Mouse (Mus musculus) spleen, postnatal 36 days (tissue): Measurements from ENCODE around the gene Smap2.
"Not testable (repeated sequence)": the region's sequence is repeated elsewhere in the genome, so short reads cannot be mapped to it uniquely, and the experiment has no call there.

Experiments used
- DNase-seq, 2 experiments: peaks; one replicate each; pipeline ENCODE4 v3.0.0; 2022; ENCODE audit warnings: low spot score in 2 of 2, mixed read lengths in 1 of 2

The Smap2 gene

GRCm38 (mm10) chr4:121016928-121017657, at the start of gene Smap2:
Gene Smap2, minus strand, starts transcription at chr4:121017247.
- peak; percentile 97 to 98 for DNase-seq

GRCm38 (mm10) chr4:121065336-121065735, 48.3 kb upstream of the Smap2 start:
- no peak for DNase-seq

DNA sequence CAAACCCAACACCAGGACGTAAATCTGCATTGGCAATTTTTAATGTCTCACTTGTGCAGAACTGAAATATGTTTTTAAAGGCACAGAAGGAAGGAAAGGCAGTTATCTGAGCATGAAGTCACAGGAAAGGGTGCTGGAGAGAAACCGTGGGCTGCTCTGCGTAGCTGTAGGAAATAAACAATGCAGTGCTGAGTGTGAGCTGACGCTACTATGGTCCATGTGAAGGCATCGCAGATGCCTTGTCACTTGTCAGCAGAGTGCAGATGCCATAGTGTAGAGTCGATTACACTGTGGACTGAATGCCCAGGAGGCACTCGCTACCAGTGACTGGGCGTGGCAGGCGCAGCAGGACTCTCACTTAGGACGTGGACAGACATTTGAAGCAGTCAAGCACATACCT, 42.2 kb upstream of the Smap2 start:
- not testable (repeated sequence) for DNase-seq

DNA sequence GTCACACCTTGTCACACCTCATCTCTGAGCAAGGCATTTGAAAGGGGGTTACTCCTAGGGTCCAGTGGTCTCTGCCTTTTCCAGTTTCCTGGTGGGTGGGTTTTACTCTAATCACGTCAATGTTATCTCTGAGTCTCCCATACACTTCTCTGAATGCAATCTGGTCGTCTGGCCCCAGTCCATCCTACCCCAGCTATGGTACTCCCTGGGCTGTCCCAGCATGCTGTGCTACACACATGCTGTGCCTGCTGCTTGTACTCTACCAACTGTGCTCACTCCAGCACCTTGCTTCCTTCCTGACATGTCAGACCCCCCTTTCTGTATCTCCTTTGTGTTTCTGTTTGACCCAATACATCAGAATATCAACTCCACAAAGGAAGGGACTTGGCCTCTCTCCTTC, 40.0 kb upstream of the Smap2 start:
- no peak for DNase-seq

GRCm38 (mm10) chr4:121056342-121056741, 39.3 kb upstream of the Smap2 start:
- DNase-seq, result no peak

DNA sequence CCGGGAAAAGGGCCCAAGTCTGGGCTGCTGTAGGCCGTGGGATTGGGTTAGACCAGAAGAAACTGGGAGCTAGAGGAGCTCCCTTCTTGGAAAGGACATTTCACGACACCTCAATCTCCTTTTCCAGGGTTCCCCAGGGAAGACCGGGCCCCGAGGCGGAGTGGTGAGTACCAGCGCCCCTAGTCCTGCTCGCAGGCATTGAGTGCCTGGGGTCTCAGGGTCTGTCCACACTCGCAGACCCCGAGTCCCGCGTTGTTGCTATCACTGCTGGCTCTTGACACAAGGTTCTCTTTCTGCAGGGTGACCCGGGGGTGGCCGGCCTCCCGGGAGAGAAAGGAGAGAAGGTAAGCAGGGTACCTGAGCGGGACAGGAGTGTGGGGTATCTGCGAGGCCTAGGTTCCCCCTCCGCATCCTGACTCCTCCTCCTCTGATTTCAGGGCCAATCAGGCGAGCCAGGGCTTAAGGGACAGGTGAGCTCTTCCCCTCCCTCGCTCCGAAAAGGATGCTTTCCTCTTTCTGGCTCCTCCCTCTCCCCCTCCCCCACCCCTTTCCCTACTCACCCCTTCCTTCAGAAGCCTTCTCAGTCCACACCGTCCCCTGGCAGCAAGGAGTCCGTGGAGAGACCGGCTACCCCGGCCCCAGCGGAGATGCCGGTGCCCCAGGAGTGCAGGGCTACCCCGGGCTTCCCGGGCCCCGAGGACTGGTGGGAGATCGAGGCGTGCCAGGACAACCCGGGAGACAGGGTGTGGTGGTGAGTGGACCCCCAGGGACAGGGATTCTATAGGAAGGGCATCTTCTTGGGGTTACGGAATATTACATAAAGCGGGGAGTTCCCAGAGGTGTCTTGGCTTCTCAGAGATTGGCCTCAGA, 35.6 kb upstream of the Smap2 start:
- no peak for DNase-seq

- no peak for DNase-seq
Observed at GRCm38 (mm10) chr4:121051863-121052262, 34.8 kb upstream of the Smap2 start.

- DNase-seq, result no peak
Observed at GRCm38 (mm10) chr4:121042946-121043345, 25.9 kb upstream of the Smap2 start.

DNA sequence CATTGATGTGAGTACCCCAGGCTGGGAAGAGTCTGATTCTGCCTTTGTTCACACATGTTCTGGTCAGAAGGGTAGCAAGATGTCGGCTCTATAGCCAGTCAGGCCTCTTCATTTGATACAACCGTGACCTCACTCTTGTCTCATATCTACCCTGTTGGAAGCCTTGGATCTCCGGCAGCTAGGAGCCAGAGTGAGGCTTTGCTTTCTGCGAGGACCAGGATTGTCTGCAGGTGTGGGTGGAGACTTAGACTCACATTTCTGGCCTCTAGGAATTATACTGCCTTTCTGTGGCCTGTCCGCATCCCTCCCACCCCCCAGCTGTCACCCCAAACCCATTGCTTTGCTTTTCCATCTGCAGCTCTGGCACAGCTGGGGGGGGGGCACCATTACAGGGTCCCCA, 25.4 kb upstream of the Smap2 start:
- DNase-seq, result no peak

DNA sequence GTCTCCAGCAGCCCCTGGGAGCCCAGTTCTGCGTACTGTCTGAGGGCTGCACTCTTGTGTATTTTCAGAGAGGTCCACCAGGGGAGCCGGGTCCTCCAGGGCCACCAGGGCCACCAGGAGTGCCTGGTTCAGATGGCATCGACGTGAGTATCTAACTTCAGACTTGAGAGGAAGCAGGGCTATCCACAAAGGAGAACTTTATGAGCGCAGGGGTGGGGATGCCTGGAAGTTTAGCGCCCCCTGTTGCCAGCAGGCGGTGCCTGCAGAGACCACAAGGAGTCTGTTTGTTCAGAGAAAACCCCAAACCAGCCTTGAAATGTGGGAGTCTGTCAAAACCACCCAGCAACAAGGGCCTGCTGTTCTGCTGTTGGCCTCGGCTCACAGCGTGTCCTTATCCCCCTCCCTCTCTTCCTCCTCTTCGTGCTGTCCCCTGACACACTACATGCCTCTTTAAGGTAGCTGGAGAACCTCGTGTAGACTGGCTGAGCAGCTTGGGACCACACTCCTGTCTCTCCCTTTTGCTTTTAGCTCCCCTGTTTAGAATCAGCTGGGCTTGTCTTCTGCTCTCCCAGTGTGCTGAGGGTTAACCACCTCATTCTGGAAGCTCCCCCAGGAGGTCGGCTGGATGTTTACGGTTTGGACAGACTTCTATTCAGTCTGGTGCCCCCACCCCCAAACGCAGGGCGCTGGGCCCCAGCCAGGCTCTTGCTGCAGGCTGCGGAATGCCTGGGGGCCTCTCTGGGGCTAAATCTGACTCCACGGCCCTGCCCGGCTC, 24.0 kb upstream of the Smap2 start:
- DNase-seq, result peak; percentile 58 to 60

DNA sequence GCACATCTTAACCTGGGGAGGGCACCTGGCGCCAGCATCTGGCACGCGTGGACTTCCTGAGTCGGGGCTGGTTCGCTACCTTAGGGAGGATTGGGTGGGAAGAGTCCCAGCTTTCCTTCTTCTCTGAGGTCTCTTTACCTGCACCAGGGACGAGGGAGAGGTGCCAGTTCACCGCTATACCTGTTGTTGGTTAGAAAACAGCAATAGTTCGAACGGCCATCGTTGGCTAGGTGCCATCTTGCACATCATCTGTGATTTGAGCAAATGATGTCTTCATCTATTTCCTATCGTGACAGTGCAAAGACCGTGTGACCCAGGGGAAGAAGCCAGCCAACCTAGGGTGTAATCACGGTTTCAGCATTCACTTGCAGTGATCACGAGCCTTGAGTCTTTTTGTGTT, 23.3 kb upstream of the Smap2 start:
- DNase-seq, result no peak

DNA sequence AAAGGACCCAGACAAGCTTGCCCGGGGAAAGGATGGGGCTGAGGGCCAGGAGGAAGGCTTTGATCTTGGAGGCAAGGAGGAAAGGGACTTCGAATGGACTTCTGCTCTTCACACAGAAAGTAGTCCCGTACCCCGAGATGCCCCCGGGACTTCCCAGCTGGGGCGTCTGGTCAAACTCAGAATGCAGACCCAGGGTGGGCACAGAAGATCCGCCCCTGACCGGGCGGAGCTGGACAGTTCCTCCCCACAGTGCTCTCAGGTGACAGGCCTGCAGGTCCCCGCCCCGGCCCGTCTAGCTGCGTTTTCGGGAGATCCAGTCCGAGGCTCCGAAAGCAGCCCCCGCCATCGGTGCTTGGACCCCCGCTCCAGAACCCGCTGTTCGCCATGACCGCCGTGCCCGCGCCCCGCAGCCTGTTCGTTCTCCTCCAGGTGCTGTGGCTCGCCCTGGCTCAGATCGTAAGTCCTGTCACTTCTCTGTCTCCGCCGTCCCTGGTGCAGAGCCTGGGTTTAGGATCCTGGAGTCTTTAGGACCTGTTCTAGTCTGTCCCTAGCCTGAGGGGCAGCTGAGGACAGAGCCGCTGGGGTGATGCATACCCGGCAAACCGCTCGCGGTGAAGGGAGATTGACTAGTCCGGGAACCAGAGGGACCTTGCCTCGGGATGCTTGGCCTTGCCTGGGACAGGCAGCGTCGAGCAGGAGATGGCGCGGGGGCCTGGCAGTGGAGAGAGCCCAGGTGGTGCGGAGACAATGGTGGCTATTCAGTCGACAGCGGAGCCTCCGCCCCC, 22.5 kb upstream of the Smap2 start, which contains the start of gene Col9a2:
Gene Col9a2, plus strand, starts transcription at position 55 of the 785 bp plus-strand sequence.
- no peak for DNase-seq

DNA sequence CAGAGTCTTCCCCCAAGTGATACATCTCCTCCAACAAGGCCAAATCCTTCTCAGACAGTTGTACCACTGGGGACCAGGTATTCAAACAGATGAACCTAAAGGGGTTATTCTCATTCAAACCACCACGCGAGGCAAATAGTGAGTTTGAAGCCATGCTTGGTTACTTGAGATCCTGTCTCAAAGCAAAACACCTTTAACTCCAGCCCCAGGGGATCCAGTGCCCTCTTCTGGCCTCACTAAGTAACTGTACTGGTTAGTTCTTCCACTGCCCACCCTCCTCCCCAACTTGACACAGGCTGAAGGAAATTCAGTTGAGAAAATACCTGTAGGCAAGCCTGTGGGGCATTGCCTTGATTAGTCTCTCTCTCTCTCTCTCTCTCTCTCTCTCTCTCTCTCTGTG, 16.0 kb upstream of the Smap2 start:
- DNase-seq, result peak in 1 of 2 experiments; percentile 27

DNA sequence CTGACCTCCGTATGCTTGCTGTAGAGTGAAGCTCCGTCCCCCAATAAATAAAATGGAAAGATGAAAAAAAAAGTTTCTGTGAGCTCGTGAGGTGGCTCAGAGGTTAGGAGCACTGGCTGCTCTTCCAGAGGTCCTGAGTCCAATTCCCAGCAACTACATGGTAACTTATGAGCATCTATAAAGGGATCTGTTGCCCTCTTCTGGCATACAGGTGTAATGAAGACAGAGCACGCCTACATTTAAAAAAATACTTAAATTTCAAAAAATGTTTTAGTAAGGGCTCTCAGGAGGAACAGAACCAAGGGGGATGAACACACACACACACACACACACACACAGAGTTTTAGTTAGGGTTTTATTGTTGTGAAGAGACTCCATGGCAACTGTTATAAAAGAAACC, 14.4 kb upstream of the Smap2 start:
- no peak for DNase-seq

DNA sequence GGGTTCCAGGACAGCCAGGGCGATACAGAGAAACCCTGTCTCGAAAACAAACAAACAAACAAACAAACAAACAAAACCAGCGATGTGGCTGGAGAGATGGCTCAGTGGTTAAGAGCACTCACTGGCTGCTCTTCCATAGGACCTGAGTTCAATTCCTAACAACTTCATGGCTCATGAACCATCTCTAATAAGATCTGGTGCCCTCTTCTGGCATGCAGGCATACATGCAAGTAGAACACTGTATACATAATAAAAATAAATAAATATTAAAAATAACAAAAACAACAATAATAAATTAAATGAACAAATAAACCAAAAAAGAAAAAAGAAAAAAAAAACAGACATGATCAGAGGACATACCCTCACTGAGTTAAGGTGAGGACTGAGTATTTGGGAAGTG, 12.6 kb upstream of the Smap2 start:
- no peak for DNase-seq

GRCm38 (mm10) chr4:121028659-121029392, 11.8 kb upstream of the Smap2 start:
- DNase-seq, result peak in 1 of 2 experiments; percentile 35

DNA sequence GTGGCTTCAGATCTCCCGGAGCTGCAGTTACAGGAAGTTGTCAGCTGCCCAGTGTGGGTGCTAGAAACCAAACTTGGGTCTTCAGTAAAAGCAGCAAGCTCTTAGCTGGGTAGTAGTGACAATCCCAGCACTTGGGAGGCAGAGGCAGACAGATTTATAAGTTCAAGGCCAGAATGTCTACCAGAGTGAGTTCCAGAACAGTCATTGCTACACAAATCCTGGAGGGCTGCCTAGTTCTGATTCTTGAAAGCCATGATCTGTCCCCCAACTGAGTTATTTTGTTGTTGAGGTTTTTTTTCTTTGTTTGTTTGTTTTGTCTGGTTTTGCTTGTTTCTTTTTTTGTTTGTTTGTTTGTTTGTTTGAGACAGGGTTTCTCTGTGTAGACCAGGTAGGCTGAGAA, 11.1 kb upstream of the Smap2 start:
- no peak for DNase-seq

GRCm38 (mm10) chr4:121025681-121026080, 8.6 kb upstream of the Smap2 start:
- no peak for DNase-seq

- DNase-seq, result peak; percentile 74 to 83
Observed at GRCm38 (mm10) chr4:121023941-121024340, 6.9 kb upstream of the Smap2 start.

GRCm38 (mm10) chr4:121023464-121023863, 6.4 kb upstream of the Smap2 start:
- no peak for DNase-seq

GRCm38 (mm10) chr4:121021911-121022310, 4.9 kb upstream of the Smap2 start:
- DNase-seq, result no peak
